Mouse (Mus musculus) neutrophil, adult 65 days (primary cell): Measurements from ENCODE around the gene Nup35. TPM values are rescaled to one million over a fixed set of nuclear protein-coding genes. Genes with fewer than 3 reads are reported as not detected.

Source experiments
- total RNA-seq: library from RNA; stranded (reverse); gene quantifications from 2 replicates; pipeline ENCODE4 v1.2.4, GENCODE M21; 2023

Gene Nup35
- total RNA-seq = 6.3 and 9.9 TPM in 2 replicates

GRCm38 (mm10) chr2:80616854-80617737 lies at the start of gene Nup35, which contains the start of gene Dusp19:
Nup35 (plus strand) TSS chr2:80617236.
Dusp19 (plus strand) TSS chr2:80617045.

DNA sequence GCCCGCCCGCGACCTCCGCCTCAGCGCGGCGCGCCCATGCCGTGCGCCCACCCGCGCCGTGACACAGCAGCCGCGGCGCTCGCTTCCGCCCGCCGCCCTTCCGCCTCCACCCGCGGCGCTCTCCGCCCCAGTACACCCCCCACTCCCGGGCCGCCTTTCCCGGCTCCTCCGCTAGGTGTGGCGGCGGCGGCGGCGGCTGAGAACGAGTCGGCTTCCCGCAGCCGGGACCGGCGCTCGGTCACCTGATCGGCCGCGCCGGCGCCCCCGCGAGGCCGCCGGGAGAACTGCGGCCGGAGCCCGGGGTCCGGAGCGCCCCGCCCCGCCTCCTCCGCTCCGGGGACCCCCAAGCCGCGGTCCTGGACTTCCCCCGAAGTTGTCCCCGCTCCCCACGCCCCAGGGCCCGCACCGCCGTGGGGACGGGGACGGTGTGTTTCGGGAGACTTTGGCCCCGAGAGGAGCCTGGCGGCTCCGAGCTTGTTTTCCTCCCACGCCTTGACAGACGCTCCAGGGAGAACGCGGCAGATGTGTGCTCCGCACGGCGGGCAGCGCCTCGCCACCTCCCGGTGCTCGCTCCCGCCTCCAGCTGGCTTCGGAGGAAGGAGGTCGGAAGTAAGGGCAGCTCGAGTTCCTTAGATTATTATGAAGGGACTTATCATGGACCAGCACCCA lies 35.9 kb upstream of the Nup35 start, which contains the start of gene Nckap1:
Nckap1 (minus strand) TSS at position 338 of the 669 bp plus-strand sequence.

Other genes starting within 250 kb of the Nup35 start
- not detected in 2 replicates for gene Frzb, start 169.6 kb upstream of the Nup35 start, total RNA-seq
- gene Nckap1, start 35.9 kb upstream of the Nup35 start, total RNA-seq = 0.50 and 1.3 TPM in 2 replicates
- 1.3 and 2.1 TPM in 2 replicates for gene Dusp19, start 191 bp upstream of the Nup35 start, total RNA-seq